Comparison of ENCODE assay signal across 9 mouse cellular contexts in the genomic region with DNA sequence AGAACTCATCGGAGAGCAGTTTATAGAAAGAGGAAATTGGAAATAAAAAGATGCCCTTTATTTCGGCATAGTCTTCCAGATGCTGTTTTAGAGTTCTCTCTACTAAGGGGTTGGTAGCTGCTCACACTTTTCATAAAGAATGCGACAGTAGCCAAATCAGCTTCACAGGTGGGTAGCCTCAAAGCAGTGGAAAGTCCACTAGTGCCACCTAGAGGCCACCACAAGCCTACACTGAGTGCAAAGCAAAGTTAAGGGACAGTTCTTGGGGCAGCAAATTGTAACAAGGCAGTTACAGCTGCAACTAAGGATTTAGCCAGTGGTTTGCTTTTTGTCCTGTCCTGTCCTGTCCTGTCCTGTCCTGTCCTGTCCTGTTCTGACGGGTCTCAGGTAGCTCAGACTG. TPM values are rescaled to one million over a fixed set of nuclear protein-coding genes. Genes with fewer than 3 reads are reported as not detected.
DNase-seq lines count a peak whose midpoint lies in the region; ATAC-seq lines count a peak whose summit lies in the region.
"Had no signal": no experiment of that assay in that cellular context is flagged by ENCODE, and none has a peak within 500 bp of the region (broad histone marks: within the 10 kb centered on the region; RNA-seq: fewer than 3 reads in every experiment).

No protein-coding gene starts in this region.

- no peaks in the 10 kb centered on the region for H3K9me3 ChIP-seq in forebrain, embryonic 11.5 days (ENCODE audit: control insufficient read depth, low read length)
- H3K9me3 ChIP-seq: heart, embryonic 15.5 days had no signal

- no peak overlapping the region for H3K27ac ChIP-seq in forebrain, embryonic 11.5 days (ENCODE audit: low read depth, low read length)
- H3K27ac ChIP-seq: heart, embryonic 15.5 days had no signal

- no peaks in the 10 kb centered on the region for H3K27me3 ChIP-seq in forebrain, embryonic 11.5 days (ENCODE audit: control insufficient read depth, insufficient read depth, low read length)
- H3K27me3 ChIP-seq: heart, embryonic 15.5 days had no signal

- peaks cover 18% of the 10 kb centered on the region for H3K4me1 ChIP-seq in forebrain, embryonic 11.5 days (replicated peaks; ENCODE audit: control insufficient read depth, insufficient read depth, low read length)
- H3K4me1 ChIP-seq: heart, embryonic 15.5 days had no signal

- DNase-seq in cerebellum, adult 18-20 months, result peak; percentile 47 to 50
- no peak for DNase-seq in cerebellum, adult 11 months
- peak; percentile 66 to 68 for DNase-seq in left cerebral cortex, postnatal 14 days (ENCODE audit: low spot score in 2 of 2)
- DNase-seq in left cerebral cortex, postnatal 10 days (ENCODE audit: extremely low spot score in 1 of 2, low spot score in 2 of 2), result no peak
- DNase-seq in c-Kit-positive CD71-positive TER-119-negative erythroid progenitor cells, embryonic 14.5 days (ENCODE audit: low read depth), result peak; percentile 6
- DNase-seq in kidney, postnatal 4 days, result peak; percentile 54 to 62
- DNase-seq in right cerebral cortex, postnatal 10 days (ENCODE audit: low spot score in 2 of 2), result peak; percentile 39 to 71
- no peak for DNase-seq in forebrain, embryonic 11.5 days (ENCODE audit: low spot score)

- H3K4me2 ChIP-seq in forebrain, embryonic 11.5 days (ENCODE audit: low read depth, low read length, severe bottlenecking), result no peak overlapping the region
- H3K4me2 ChIP-seq: heart, embryonic 15.5 days had no signal

- no peak overlapping the region for H3K4me3 ChIP-seq in forebrain, embryonic 11.5 days (ENCODE audit: low read depth, low read length)
- H3K4me3 ChIP-seq: heart, embryonic 15.5 days had no signal

- WGBS in forebrain, embryonic 11.5 days, result 43% methylated on average over 4 of the region's 4 CpGs

- H3K9ac ChIP-seq in forebrain, embryonic 11.5 days (ENCODE audit: low read length), result no peak overlapping the region
- H3K9ac ChIP-seq: heart, embryonic 15.5 days had no signal

- ATAC-seq in forebrain, embryonic 11.5 days (replicated peaks; ENCODE audit: low FRiP score), result no peak

- intact Hi-C loops in left cerebral cortex, postnatal 14 days (cut with DNase I), result loop anchor here (10.0 kb wide), 1 partner anchor 719 kb away; no protein-coding TSS in a partner anchor
- intact Hi-C loops in left cerebral cortex, postnatal 10 days (cut with DNase I), result loop anchor here (10.0 kb wide), 1 partner anchor 709 kb away; no protein-coding TSS in a partner anchor

- no peaks in the 10 kb centered on the region for H3K36me3 ChIP-seq in forebrain, embryonic 11.5 days (ENCODE audit: control insufficient read depth, insufficient read depth, low read length)
- H3K36me3 ChIP-seq: heart, embryonic 15.5 days had no signal

RNA-seq across cellular contexts. Expression of a gene that starts 27.0 kb away (rescaled TPM):
- total RNA-seq in left cerebral cortex, postnatal 14 days (2021), result 1 to 10 TPM; 2.5 to 3.3 TPM
- 1 to 10 TPM; 3.3 to 4.1 TPM for total RNA-seq in left cerebral cortex, postnatal 10 days (2021)
- polyA plus RNA-seq in forebrain, embryonic 11.5 days (2014; fragmentation: Nextera tagmentation; extraction: Ambion mirVana), result 0.32 and 0.53 TPM in 2 replicates

RNA-seq across cellular contexts. Expression of a gene that starts 34.3 kb away (rescaled TPM):
- 1 to 10 TPM; 4.8 to 5.6 TPM for total RNA-seq in left cerebral cortex, postnatal 14 days (2021)
- 1 to 10 TPM; 4.1 to 7.4 TPM for total RNA-seq in left cerebral cortex, postnatal 10 days (2021)
- 9.8 and 10.2 TPM in 2 replicates for polyA plus RNA-seq in forebrain, embryonic 11.5 days (2014; fragmentation: Nextera tagmentation; extraction: Ambion mirVana)

RNA-seq across cellular contexts. Expression of a gene that starts 47.1 kb away (rescaled TPM):
- total RNA-seq in left cerebral cortex, postnatal 14 days (2021), result 100 to 1,000 TPM; 146 to 149 TPM
- total RNA-seq in left cerebral cortex, postnatal 10 days (2021), result 100 to 1,000 TPM; 155 to 158 TPM
- polyA plus RNA-seq in forebrain, embryonic 11.5 days (2014; fragmentation: Nextera tagmentation; extraction: Ambion mirVana), result 33.5 and 34.6 TPM in 2 replicates

Comparison
In these comparisons a context has a peak if more than half of its experiments do, and no peak if none do; other contexts are left out.
1. DNase-seq: peak in cerebellum, adult 18-20 months (2 of 2), left cerebral cortex, postnatal 14 days (2 of 2), c-Kit-positive CD71-positive TER-119-negative erythroid progenitor cells, embryonic 14.5 days (single experiment), kidney, postnatal 4 days (2 of 2) and right cerebral cortex, postnatal 10 days (2 of 2); none in cerebellum, adult 11 months (single experiment), left cerebral cortex, postnatal 10 days (0 of 2) and forebrain, embryonic 11.5 days (single experiment).